Mouse (Mus musculus) left cerebral cortex, postnatal 25 days (tissue): Measurements from ENCODE around the gene Arl8a. TPM values are rescaled to one million over a fixed set of nuclear protein-coding genes. Genes with fewer than 3 reads are reported as not detected.

Source experiments
- DNase-seq, 2 experiments: peaks; one replicate each; pipeline ENCODE4 v3.0.0; 2022; ENCODE audit warnings: low spot score in 2 of 2, mixed read lengths in 1 of 2
- intact Hi-C: fragments of 180-260 bp; cut with DNase I; formaldehyde crosslinking; loops from one replicate; pipeline ENCODE4 v1.15.1; 2025
- total RNA-seq, 2 experiments: library from RNA; stranded (reverse); gene quantifications; 2 replicates each; pipeline ENCODE4 v1.2.3; 2021

The Arl8a gene
- total RNA-seq, 2 experiments from 2014 or later: 261 to 278 TPM

GRCm38 (mm10) chr1:135132473-135132872 lies 14.2 kb upstream of the Arl8a start, which contains the start of gene Ptpn7:
Ptpn7 (plus strand) TSS chr1:135132700.
- DNase-seq: peak; percentile 35 to 42
- intact Hi-C loops: no loop called here

DNA sequence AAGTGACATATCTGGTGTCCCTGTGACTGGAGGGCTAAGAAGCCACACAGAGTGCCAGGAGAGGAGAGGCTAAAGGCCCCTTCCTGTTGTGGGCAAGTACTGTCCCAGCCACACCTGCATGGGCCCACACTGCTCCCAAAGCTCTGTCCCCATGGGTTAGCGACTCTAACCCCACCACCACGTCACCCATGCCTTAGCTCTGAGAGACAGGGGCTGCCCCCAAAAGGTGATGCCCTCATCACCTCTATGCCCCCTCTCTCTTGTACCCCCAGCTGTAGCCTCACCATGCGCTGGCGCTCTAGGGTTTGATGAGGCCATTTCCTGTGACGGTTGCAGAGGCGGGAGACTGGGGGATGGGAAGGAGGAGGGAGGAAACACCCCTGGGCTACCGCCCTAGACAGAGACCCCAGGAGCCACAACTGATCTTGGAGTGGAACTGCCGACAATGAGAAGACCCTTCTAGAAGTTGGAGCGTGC lies 13.7 kb upstream of the Arl8a start:
- DNase-seq: no peak
- intact Hi-C loops: no loop called here

DNA sequence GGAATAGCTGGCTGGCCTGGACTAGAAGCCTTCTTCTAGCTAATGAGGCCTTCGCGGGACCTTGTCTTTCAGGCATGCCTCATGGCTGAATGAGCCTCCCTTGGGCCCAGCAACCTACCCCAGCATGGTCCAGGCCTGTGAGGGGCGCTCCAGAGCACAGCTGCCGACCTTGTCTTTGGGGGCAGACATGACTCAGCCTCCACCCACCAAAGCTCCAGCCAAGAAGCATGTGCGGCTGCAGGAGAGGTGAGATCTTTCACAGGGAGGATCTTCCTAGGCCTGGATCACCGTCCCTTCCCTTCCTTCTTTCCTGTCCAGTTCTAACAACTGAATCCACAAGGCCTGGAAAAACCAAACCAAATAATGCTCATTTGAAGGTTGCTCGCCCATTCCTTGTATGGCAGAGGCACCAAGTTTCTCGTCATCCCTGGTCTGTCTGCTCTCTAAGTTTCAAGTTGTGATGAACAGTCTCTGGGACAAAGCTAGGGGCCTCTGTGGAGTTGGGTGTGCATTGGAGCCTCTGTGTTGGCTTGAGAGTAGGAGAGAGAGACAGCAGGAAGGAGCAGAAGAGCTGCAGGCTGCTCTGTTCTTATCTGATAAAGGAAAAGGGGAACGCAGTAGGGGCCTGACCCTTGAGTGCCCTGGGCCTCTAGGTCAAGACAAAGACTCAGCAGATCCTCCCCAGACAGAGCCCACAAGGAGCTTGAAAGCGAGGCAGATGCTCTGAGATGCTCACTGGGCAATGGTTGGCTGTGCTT lies 12.8 kb upstream of the Arl8a start:
- intact Hi-C loops: no loop called here
- DNase-seq: no peak

DNA sequence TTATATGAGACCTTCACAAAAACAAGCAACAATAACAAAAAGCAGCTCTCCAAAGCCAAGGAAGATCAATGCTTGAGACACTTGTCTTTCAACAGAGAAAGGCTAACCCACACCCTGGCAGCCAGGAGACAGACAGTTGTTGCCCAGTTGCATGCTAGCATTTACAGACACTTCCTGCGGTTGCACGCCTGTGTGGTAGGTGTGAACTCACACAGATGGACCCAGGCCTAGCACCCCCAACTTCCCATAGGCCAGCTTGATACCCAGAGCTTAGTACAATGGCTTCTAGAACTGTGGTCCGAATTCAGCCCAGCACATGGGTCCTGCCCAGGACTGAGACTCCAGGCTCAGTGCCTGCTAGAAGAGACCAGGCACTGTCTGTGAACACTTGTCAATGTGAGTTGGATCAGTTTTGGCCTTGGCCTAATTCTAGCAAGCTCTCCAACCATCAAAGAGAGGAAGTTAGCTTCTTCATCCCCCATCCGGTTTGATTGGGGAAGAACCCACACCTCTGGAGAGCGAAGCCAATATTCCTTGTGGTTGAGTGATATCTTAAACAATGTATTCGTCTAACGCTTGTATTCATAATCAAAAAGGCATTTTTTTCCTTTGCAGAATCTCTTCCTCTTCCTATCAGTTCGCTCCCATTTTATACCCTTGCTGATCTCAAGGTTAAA lies 11.4 kb upstream of the Arl8a start:
- intact Hi-C loops: loop anchor here (1.0 kb wide), 1 partner anchor 25 kb away; no protein-coding TSS in a partner anchor

DNA sequence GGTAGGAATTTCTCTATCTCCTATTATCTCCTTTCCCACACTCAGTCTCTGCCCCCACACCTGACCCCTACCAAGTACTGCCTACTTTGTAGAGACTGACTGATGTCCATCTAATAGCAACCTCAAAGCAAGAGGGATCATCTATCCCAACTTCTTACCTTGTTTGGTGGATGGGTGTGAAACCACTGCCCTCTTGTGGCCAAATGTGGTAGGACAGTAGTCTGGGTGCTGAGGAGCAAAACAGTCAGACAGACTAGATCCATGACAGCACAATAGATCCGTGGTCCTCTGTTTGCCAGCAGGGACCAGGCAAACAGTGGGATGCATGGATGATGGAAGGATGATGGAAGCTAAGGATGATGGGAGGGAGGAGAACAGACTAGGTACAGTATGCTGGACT lies 10.1 kb upstream of the Arl8a start:
- intact Hi-C loops: no loop called here

More for the DNA sequence above, 11.4 kb upstream of the Arl8a start:
- no peak for DNase-seq

GRCm38 (mm10) chr1:135139906-135140305 lies 6.7 kb upstream of the Arl8a start:
- intact Hi-C loops: no loop called here
- no peak for DNase-seq

More for the DNA sequence above, 10.1 kb upstream of the Arl8a start:
- DNase-seq: peak; percentile 69 to 77

GRCm38 (mm10) chr1:135142452-135142851 lies 4.2 kb upstream of the Arl8a start:
- no peak for DNase-seq
- intact Hi-C loops: no loop called here

DNA sequence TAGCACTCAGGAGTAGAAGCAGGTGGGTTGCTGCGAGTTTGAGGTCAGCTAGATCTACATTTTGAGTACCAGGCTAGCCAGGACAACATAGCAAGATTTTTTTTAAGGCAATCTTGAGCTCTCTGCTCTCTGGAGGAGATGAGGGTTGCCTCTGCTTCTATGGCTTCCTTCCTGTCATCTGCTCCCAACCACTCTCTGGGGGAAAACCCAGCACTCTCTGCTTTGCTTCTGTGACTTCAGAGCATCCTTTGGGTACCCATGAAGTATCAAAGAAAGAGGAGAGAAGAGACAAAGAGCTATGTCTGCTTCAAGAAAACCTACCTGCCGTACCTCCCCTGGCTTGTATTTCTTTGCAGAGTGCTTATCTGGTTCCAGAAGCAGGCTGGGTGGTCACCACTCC lies 2.7 kb upstream of the Arl8a start:
- no peak for DNase-seq
- intact Hi-C loops: no loop called here

DNA sequence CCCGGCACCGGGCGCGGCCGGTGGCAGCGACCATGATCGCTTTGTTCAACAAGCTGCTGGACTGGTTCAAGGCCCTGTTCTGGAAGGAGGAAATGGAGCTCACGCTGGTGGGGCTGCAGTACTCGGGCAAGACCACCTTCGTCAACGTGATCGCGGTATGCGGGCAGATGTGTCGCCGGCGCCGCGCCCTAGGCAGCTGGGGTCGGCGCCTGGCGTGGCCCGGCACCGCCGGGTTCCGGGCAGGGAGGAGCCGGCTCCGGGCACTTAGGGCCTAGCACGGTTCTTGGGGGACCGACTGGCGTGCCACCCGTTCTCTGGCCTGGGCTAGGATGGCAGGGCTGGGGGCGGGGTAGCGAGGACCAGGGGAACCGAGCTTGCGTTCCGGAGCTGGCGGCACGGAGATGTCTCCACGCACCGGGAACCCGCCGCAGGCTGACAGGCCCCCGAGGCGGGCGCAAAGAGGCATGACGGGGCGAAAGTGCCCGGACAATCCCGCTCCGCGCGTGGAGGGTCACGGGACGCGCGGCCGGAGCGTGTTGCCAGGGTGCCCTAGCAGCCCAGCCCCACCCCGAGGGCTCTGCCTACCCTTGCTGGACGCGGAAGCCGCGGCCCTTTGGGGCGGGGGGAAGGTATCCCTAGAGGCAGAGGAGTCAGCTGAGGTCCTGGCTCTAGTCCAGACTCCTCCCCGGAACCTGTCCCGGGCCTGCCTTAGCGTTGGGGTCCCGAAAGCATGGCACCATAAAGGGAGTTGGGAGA lies 500 bp downstream of the Arl8a start:
- intact Hi-C loops: no loop called here

GRCm38 (mm10) chr1:135147702-135148058 lies 1.1 kb downstream of the Arl8a start:
- intact Hi-C loops: no loop called here
- DNase-seq: no peak

More for the DNA sequence above, 500 bp downstream of the Arl8a start:
- peak; percentile 76 to 81 for DNase-seq

DNA sequence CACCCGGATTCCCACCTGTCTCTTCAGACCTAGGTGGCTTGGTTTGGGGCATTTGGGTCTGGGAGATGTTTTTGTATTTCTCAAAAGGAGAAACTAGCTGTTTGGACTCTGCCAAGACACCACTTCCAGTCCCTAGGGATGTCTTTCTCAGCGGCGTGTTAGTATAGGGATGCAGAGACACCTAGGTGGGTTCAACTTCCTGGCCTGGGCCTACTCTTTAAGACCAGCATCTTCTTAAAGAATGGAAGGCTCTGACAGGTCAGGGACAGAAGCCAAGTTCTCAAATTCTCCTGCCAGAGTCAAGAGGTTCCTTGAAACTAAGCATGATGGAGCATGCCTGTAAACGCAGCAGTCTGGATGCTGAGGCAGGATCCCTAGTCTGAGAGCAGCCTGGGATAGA lies 1.9 kb downstream of the Arl8a start:
- intact Hi-C loops: no loop called here
- peak in 1 of 2 experiments; percentile 22 for DNase-seq

DNA sequence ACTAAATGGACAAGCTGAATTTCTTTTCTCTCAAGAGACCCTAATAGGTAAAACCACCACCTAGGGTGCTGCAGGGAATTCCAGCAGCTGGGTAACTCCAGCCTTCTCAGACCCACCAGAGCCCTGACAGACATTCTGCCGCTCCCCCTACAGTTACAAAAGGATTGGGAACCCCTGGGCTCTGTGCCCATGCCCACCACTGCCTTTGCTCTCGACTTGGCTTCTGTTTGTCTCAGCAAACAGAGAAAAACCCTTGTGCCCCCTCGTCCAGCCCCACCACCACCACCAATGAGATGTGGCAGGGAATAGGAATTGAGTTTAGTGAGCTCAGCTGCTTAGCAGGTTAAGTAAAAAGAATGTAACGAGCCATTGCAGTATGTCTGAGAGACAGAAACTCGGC lies 2.4 kb downstream of the Arl8a start:
- intact Hi-C loops: no loop called here
- DNase-seq: no peak

GRCm38 (mm10) chr1:135154011-135154410 lies 7.4 kb downstream of the Arl8a start:
- DNase-seq: peak in 1 of 2 experiments; percentile 25
- intact Hi-C loops: loop anchor here (5.0 kb wide), 1 partner anchor 218 kb away; no protein-coding TSS in a partner anchor

DNA sequence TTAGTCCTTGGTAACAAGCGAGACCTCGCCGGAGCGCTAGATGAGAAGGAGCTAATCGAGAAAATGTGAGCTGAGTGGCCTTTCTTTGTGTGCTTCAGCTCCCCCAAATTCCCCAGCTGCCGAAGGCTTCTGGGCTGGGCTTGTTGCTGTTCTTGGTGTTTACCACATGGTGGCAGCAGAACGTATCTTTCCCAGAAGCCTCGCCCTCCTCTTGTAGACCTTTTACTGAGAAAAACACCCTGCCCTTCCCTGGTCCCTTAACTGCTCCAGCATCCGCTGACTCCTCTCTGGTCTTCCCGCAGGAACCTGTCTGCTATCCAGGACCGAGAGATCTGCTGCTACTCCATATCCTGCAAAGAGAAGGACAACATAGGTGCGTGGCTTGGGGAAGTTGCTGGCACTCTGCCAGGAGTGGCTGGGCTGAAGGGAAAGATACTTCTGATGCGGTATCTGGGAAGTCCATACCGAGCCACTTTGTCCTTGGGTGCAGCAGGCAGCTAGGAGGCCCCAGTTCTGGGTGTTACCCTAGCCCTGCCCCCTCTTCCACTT lies 7.9 kb downstream of the Arl8a start:
- intact Hi-C loops: loop anchor here (5.0 kb wide), 1 partner anchor 218 kb away; no protein-coding TSS in a partner anchor
- peak; percentile 84 to 93 for DNase-seq

- intact Hi-C loops: no loop called here
Observed at GRCm38 (mm10) chr1:135156300-135156699, 9.7 kb downstream of the Arl8a start.

GRCm38 (mm10) chr1:135158633-135159032 lies 12.0 kb downstream of the Arl8a start:
- intact Hi-C loops: no loop called here
- DNase-seq: peak; percentile 47 to 63

More at GRCm38 (mm10) chr1:135156300-135156699, 9.7 kb downstream of the Arl8a start:
- DNase-seq: no peak

GRCm38 (mm10) chr1:135159074-135159473 lies 12.4 kb downstream of the Arl8a start:
- peak; percentile 47 to 71 for DNase-seq
- intact Hi-C loops: no loop called here

GRCm38 (mm10) chr1:135159556-135160123 lies 13.0 kb downstream of the Arl8a start:
- intact Hi-C loops: no loop called here
- DNase-seq: peak in 1 of 2 experiments; percentile 36

GRCm38 (mm10) chr1:135160411-135161050 lies 13.9 kb downstream of the Arl8a start:
- intact Hi-C loops: no loop called here
- peak in 1 of 2 experiments; percentile 60 for DNase-seq
